Mouse (Mus musculus) T-cell, adult 2 months (primary cell): Measurements from ENCODE around the gene Agps.

Source experiments
- DNase-seq: peaks from one replicate; pipeline ENCODE4 v3.0.0; 2022; ENCODE audit warnings: low spot score

The Agps gene

GRCm38 (mm10) chr2:75828931-75829610 lies 2.9 kb upstream of the Agps start:
- DNase-seq = no peak

- no peak for DNase-seq
These were observed 1.7 kb upstream of the Agps start for GRCm38 (mm10) chr2:75830233-75830632.

GRCm38 (mm10) chr2:75832781-75833180 lies 804 bp downstream of the Agps start:
- no peak for DNase-seq

- no peak for DNase-seq
These were observed 2.5 kb downstream of the Agps start for GRCm38 (mm10) chr2:75834492-75834891.

- no peak for DNase-seq
These were observed 10.3 kb downstream of the Agps start for GRCm38 (mm10) chr2:75842302-75842701.

GRCm38 (mm10) chr2:75847708-75848107 lies 15.7 kb downstream of the Agps start:
- peak; percentile 14 for DNase-seq

GRCm38 (mm10) chr2:75852483-75852882 lies 20.5 kb downstream of the Agps start:
- DNase-seq = no peak

GRCm38 (mm10) chr2:75854136-75854535 lies 22.2 kb downstream of the Agps start:
- DNase-seq = no peak

GRCm38 (mm10) chr2:75861115-75861514 lies 29.1 kb downstream of the Agps start:
- no peak for DNase-seq

- no peak for DNase-seq
These were observed 37.6 kb downstream of the Agps start for GRCm38 (mm10) chr2:75869604-75870003.

GRCm38 (mm10) chr2:75874008-75874559 lies 42.1 kb downstream of the Agps start:
- no peak for DNase-seq

- DNase-seq = no peak
These were observed 47.8 kb downstream of the Agps start for GRCm38 (mm10) chr2:75879791-75880190.

GRCm38 (mm10) chr2:75883543-75883942 lies 51.6 kb downstream of the Agps start:
- DNase-seq = peak; percentile 64

GRCm38 (mm10) chr2:75891981-75892380 lies 60.0 kb downstream of the Agps start:
- peak; percentile 61 for DNase-seq

- DNase-seq = no peak
These were observed 63.7 kb downstream of the Agps start for GRCm38 (mm10) chr2:75895711-75896110.

GRCm38 (mm10) chr2:75900281-75900680 lies 68.3 kb downstream of the Agps start:
- no peak for DNase-seq

GRCm38 (mm10) chr2:75901869-75902268 lies 69.9 kb downstream of the Agps start:
- no peak for DNase-seq

GRCm38 (mm10) chr2:75907142-75907541 lies 75.2 kb downstream of the Agps start:
- no peak for DNase-seq

GRCm38 (mm10) chr2:75915040-75915439 lies 83.1 kb downstream of the Agps start:
- DNase-seq = no peak

- no peak for DNase-seq
These were observed 91.9 kb downstream of the Agps start for GRCm38 (mm10) chr2:75923807-75924340.

- no peak for DNase-seq
These were observed 94.1 kb downstream of the Agps start for GRCm38 (mm10) chr2:75926061-75926460.

- no peak for DNase-seq
These were observed 96.0 kb downstream of the Agps start for GRCm38 (mm10) chr2:75928011-75928410.

GRCm38 (mm10) chr2:75929141-75929540 lies 97.2 kb downstream of the Agps start:
- DNase-seq = no peak
